Mouse (Mus musculus) adrenal gland, adult 2 months (tissue): ENCODE measurements around the gene Slc39a13. TPM values are rescaled to one million over a fixed set of nuclear protein-coding genes. Genes with fewer than 3 reads are reported as not detected.
"Not testable (repeated sequence)": the region's sequence is repeated elsewhere in the genome, so short reads cannot be mapped to it uniquely, and the experiment has no call there.

Experiments
- DNase-seq: peaks from one replicate; pipeline ENCODE4 v3.0.0; 2021
- polyA plus RNA-seq: library from polyadenylated mRNA; depleted of rRNA; stranded (reverse); fragments of >200 nt; gene quantifications from 2 replicates; pipeline ENCODE4 v1.2.3, GENCODE M21; 2012
- total RNA-seq, 2 experiments: library from RNA; stranded (reverse); gene quantifications; 2 replicates each; pipeline ENCODE4 v1.2.3; 2021

The Slc39a13 gene
- total and polyA plus RNA-seq, 3 experiments = 27.7 to 60.4 (median 36.7) TPM

DNA sequence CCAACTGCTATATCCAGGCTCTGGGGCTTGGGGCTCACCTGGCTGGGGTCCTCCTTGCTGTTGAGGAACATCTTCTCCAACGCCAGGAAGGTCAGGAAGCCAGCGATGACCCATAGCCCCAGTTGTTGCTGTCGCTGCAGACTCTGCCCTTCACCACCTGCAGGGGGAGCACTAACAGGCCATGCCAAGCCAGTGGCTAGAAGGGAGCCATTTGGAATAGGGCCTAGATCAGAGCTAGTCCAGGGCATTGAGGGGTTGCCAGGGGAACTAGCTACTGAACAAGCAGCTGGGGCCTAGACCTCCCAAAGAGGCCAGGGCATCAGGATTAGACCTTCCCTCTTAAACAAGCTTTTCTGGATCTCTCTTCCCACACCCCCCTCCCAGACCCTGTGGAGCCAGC, 4.7 kb downstream of the Slc39a13 start:
- DNase-seq = peak; percentile 66

DNA sequence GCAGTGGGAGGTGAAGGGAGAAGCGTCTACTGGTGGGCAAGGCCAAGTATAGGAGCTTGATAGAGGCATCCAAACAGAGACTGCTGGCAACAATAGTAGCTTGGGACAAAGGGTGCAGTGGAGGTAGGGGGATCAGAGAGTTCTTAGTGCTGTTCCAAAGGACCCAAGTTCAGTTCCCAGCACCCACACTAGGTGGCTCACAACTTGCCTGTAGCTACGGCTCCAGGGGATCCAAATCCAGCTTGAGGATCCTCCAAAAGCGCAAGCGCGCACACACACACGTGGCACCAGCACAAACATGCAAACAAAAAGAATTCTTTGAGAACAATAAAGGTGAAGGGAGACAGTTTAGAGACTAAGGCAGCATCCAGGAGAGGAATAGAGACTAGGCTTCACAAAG, 6.0 kb downstream of the Slc39a13 start:
- no peak for DNase-seq

DNA sequence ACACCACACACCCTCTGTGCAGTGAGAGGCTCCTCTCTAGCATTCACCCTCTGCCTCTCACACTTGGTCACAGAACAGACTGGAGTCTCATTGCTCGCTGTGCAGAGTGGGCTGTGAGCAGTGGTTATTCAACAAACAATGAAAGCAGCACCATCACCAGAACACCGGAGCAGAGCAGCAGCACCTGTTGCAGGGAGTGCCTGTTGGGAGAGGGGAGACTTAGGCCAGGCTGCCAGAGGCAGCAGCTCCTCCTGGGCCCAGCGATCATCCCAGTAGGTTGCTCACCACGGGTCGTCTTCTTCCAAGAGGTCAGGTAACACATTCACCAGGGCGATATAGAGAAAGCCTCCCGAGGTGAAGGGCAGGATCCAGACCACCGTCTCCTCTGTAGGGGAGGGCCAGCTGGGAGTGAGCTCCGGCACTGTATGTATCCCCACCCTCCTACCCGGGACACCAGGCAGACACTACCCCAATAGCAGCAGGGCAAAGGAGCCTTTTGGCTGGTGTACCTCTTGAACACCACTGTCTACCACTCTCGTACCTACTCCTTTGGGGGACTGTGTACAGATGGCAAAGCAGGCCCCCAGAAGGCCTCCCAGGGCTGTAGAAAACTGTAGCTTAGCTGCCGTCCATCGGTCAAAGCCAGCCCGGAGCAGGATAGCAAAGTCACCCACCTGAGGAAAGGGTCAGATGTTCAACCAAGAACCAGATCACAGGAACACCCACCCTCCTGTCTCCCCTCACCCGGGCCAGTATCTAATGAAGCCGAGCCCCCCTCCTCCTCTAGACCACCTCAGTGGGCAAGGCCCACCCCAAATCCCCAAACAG, 7.2 kb downstream of the Slc39a13 start:
- no peak for DNase-seq

DNA sequence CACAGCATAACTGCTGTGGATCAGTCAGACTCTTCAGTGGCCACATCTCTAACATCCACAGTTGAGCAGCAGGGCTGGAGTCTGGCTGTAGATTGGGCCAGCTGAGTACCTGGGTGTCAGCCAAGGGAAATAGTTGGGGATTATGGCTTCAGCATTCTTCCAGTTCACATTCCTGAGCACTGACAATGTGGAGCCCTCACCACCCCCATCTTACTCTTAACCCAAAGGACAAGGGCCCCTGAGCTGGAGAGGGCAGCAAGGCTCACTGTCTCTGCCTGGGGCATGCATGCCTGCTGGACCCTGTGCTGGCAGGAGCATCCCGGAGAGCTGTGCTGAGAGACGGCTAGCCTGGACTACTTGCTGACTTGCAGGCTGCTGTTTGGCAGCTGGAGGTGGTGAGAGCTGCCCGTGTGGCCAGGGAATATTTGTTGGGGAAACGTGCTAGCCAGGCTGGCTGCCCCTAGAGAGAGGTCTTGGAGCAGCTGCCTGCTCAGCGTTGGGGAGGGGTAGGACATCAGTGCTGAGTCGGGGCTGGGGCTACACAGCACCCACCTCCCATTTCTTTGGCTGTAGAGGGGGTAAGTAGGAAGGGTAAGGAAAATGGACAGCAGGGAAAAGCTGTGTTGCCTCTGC, 8.3 kb downstream of the Slc39a13 start:
- no peak for DNase-seq

DNA sequence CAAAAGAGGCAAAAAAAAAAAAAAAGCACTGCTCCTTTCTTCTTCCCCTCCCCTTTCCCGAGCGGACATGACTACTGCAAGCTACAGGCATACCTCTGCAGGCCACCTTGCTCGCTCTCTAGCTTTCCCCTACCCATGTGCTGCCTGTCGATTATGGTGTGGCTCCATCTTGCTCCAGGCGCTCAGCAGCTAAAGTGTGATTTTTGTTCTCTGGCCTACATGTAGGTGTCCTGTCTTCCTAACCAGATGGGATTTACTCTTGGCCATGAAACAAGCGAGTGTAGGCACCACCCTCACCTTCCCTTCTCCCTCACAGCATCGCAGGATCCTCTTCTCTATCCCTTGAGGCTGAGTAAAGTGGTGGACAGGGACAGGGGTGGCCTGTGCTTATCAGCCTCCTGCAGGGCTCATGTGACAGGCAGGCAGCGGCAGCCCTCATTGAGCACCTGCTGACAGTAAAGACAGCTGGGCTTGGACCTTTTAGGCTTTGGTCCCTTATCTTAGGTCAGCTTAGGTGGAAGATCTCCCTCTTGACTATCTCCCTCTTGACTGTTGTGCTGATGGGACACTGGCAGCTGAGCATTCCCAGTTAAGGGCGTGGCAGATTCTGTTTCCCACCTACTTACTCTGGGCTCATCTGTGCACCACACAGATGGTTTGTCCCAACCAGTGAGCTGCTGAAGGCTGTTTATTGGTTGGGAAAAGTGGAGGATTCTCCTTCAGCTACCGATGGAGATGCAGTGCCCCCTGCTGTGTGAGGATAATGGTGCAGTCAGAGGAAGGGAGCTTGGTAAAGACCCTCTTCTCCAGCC, 9.5 kb downstream of the Slc39a13 start:
- no peak for DNase-seq

DNA sequence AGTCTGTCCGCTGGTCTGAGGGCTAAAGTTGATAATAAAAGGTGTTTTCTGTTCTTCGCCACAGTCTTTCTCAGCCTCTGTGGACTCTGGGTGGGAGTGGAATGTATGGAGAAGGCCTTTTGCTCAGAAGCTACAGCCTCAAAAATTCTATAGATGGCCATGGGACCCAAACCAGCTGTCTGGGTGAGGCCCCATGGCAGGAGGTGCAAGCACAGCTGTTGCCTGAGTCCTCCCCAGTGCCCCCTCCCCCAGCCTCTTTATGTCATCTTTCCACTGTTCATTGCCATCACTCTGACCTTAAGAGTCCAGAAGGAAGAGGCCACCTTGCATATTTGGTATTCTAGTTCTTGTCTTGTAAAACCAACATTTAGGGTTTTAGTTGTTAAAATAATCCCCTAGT, 10.8 kb downstream of the Slc39a13 start:
- no peak for DNase-seq

DNA sequence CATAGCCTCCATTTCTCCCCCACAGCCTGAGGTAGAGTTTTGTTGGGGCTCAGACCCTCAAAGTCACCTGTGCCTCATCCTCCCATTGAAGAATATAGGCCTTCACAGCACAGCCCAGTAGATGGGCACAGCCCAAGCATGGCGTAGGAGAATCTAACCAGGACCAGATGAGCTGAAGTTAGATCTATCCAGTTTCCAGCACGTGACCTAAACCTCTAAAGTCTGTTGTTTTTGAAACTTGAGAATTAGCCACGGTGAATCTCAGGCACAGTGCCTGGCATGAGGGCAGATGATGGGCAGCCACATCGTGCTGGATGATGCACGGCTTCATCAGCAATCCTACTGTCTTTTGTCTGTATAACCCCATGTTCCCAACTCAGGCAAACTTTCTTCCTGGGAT, 11.8 kb downstream of the Slc39a13 start:
- DNase-seq = no peak

DNA sequence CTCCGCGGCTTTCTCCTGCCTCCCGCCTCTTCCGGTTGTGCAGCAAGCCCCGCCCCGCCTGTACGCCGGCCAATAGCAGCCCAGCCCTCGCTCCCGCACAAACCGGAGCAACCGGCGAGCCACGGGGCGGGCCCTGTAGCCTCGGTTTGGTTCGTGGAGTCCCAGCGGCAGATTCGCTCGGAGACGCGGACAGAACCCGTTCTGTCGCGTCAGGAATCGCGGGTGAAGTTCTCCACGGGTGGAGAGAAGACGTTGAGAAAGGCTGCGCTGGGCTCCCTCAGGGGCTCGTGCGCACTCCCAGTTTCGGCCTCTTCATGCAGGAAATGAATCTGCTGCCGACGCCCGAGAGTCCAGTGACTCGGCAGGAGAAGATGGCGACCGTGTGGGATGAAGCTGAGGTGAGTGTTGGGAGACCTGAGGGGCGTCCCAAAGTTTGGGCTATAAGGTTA, 16.3 kb downstream of the Slc39a13 start, which contains the start of gene Psmc3:
TSS of gene Psmc3 (plus strand) at position 76 of the 449 bp plus-strand sequence.
- DNase-seq = peak; percentile 98

DNA sequence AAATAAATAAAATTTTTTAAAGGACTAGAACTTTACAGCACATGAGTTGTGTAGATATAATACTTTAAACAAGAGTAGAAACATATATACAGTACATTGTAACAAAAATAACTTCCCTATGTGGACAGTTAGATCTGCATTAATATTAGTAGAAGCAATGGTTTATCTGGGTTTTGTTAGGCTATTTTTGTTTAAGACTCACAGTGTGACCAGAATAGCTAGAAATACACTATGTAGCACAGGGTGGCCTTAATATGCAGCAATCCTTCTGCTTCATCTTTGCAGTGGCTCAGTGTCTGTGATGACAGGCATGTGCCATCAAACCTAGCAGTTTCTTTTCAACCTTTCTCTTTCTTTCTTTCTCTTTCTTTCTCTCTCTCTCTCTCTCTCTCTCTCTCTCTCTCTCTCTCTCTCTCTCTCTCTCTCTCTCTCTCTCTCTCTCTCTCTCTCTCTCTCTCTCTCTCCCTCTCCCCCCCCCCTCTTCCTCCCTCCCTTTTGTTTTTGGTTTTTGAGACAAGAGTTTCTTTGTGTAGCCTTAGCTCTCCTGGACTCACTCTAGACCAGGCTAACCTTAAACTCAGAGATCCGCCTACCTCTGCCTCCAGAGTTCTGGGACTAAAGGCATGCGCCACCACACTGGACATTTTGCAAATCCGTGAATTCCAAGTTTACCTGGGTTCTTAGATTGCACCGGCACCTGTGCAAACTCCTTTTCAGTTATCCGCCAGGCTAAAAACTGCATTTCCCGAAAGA, 16.9 kb downstream of the Slc39a13 start:
- DNase-seq = no peak

DNA sequence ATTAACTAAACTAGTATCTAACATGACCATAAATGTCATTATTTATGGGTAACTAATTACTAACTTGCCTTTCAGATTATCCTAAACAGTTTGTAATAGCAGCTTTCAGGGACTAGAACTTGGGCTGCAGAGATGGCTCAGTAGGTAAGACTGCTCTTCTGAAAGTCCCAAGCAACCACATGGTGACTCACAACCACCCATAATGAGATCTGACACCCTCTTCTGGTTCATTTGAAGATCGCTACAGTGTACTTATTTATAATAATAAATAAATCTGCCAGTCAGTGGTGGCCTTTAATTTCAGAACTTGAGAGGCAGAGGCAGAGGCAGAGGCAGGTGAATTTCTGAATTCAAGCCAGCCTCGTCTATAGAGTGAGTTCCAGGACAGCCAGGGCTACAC, 17.5 kb downstream of the Slc39a13 start:
- no peak for DNase-seq

DNA sequence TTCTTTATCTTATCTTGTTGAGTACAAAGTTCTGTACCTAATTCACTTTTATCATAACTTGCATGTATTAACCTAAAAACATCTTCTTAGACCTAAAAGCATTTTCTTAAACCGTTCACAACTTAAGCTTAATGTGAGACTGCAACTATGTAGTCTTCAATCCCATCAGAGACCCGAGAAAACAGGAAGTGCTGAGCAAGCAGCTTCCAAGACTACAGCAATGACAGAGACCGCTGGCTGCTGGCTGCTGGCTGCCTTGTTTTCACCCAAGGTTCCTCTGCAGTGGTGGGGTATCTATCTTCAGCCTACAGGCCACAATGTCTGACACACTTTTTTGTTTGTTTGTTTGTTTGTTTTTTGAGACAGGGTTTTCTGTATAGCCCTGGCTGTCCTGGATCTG, 18.3 kb downstream of the Slc39a13 start:
- DNase-seq = no peak

DNA sequence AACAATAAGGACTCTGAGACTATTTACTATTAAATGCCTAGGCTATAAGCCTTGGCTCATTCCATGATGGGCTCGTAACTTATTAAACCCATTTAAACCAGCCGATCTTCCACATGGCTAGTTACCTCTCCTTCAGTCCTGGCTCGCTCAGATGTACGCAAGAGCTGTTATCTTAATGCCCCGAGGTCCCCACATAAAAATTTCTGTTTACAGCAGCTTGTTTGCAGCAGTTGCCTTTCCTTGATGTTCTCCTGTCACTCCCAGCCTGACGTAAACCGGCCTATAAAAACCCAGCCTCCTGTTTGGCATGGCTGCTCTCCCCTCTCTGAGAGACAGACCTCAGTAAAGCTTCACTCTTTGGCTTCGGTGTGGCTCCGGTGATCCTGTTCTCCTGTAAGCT, 22.9 kb downstream of the Slc39a13 start:
- no peak for DNase-seq

DNA sequence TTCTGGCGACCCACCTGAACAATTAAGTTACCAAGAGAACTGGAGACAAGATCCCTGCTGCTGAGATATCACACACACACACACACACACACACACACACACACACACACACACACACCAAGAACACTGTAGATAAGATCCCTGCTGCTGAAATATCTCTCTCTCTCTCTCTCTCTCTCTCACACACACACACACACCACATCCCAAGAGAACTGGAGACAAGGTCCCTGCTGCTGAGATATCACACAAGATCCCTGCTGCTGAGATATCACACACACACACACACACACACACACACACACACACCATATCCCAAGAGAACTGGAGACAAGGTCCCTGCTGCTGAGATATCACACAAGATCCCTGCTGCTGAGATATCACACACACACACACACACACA, 24.4 kb downstream of the Slc39a13 start:
- DNase-seq = not testable (repeated sequence)

DNA sequence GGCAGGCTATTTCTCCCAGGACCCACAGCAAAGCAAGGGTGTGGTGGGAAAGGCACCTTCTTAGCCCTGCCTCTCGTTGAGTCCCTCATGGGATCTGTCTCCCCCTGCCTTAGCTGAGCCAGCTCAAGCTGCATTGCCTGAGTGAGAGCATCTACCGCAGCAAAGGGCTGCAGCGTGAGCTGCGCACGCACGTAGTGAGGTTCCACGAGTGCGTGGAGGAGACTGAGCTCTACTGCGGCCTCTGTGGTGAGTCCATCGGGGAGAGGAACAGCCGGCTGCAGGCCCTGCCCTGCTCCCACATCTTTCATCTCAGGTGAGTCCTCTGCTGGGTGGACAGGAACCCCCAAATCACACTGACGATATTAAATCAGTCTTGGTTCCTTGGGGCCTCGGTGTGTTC, 25.5 kb downstream of the Slc39a13 start:
- no peak for DNase-seq

DNA sequence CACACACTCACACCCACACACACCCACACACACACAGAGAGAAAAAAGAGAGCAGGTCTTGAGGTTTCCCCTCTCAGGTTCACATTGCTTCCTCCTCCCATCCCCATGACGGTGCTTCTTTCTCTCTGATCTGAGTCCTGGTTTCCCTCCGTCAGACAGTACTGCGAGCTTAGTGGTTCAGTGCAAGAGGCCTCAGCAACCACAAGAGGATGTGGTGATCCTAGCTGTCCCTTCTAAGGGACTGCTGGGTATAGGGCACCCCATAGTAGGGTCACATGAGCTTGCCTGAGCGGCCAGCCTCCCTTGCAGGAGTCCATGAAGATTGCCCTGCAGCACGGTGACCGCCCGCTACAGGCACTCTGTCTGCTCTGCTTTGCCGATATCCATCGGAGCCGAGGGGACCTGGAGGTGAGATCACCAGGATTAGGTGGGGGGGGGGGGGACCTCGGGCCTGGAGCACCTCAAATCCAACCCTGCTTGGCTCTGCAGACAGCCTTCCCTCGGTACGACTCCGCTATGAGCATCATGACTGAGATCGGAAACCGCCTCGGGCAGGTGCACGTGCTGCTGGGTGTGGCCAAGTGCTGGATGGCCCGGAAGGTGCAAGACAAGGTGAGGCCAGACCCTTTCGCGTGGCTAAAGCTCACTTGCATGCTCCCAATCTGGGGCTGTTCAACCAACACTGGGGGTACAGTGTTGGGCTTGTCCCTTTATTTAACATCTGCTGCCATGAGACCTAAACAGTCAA, 27.4 kb downstream of the Slc39a13 start:
- DNase-seq = no peak

DNA sequence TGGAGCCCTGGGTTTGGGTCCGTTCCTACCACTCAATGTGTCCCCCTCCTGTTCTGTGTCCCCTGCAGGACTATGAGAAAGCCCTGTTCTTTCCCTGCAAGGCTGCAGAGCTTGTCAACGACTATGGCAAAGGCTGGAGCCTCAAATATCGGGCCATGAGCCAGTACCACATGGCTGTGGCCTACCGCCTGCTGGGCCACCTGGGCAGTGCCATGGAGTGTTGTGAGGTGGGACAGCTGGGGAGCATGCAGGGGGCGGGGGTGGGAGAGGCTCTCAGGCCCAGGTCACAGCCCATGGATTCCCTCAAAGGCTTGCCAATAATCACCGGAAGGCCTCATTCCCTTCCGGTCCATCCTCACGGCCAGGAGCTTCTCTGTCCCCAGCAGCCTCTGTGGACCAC, 28.4 kb downstream of the Slc39a13 start:
- DNase-seq = no peak

DNA sequence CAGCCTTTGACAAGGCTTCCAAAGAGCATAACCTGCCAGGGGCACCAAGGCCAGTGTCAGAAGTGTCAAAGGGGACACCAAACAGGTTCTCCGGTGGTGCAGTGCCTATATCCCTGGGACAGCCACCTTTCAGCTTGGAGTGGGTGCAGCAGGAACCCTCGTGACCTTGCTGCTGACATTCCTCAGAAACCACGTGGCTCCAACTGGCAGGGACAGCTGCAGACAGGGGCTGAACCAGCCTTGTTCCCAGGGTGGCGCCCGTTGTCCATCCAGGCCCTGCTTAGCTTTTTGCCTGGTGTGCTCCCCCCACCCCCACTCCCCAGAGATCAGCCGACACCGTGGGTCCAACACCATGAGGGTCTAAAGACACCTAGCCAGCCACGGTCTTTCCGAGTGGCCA, 34.8 kb downstream of the Slc39a13 start, which contains the start of gene Rapsn:
TSS of gene Rapsn (plus strand) at position 236 of the 400 bp plus-strand sequence.
- peak; percentile 80 for DNase-seq

DNA sequence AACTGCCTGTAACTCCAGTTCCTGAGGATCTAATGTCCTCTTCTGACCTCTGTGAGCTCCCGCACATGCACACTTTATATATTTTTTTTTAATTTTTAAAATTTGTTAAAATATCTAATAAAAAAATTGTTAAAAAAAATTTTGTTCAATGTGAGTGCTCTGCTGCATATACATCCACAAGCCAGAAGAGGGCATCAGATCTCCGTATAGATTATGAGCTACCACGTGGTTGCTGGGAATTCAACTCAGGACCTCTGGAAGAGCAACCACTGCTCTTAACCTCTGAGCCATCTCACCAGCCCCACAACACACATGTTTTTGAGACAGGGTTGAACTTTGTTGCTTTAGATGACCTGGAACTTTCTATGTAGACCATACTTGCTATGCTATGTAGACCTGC, 37.2 kb downstream of the Slc39a13 start:
- no peak for DNase-seq

DNA sequence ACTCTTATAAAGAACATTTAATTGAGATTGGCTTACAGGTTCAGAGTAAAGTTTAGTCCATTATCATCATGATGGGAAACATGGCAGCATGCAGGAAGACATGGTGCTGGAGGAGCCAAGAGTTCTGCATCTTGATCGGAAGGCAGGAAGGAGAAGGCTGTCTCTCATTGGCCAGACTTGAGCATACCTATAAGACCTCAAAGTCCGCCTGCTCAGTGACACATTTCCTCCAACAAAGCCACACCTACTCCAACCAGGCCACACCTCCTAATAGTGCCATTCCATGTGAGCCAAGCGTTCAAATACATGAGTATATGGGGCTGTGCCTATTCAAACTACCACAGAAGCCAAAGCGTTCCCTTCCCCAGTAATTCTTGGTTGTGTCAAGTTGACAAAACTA, 39.0 kb downstream of the Slc39a13 start:
- no peak for DNase-seq

DNA sequence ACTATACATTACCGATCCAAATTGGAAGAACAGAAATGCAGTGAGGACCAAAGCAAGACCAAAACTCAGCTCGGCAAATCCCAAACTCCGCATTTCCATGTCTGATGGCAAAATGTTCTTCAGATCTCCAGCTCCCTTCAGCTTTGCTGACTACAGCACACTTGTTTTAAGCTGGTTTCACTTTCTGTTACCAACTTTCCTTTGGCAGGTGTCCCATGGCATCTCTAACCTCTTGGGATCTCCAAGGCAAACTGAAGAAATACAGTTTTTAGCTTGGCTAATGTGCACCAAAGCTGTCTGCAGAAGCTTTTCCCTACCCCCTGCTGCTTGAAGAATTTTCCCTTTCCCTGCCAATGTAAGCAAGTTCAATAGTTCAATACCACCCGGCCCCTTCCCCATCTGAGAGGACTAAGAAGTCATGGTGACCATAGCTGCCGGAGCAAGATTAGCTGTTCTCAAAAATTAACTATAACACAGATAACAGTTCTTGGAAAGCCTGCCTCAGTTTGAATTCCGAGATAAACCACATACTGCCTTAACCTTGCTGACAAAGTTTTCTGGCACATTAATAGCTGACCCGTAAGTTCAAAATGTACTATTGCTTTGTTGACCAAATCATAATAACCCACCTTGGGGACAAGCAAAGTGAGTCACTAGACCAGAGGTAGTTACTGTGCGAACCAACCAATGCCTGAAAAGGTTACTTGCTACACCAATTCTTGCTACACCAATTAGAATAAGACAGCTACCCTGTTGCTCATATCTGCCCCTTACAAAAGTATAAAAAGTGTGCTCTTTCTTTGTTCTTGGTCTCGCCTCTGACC, 42.6 kb downstream of the Slc39a13 start:
- peak; percentile 21 for DNase-seq
